Mouse (Mus musculus) CH12.LX (cell line): ENCODE results near the gene Dyrk3. TPM values are rescaled to one million over a fixed set of nuclear protein-coding genes. Genes with fewer than 3 reads are reported as not detected.

Experiments used
- DNase-seq: peaks from one replicate; pipeline ENCODE4 v3.0.0-alpha.2; 2013; ENCODE audit errors: extremely low read depth
- H3K27ac ChIP-seq: 2 replicates; pipeline ENCODE4 v1.5.1; 2012; ENCODE audit warnings: low read depth, mild to moderate bottlenecking, control low read depth, moderate library complexity; ENCODE audit not compliant: insufficient read depth
- H3K27me3 ChIP-seq: replicated peaks from 2 replicates; pipeline ENCODE3; 2012; ENCODE audit warnings: inconsistent platforms
- H3K36me3 ChIP-seq, 2 experiments: replicated peaks in 1 of 2; 2 replicates each; pipeline versions ENCODE3 to v1.6.1; 2012; ENCODE audit warnings: inconsistent platforms in 1 of 2, low read length in 1 of 2, mild to moderate bottlenecking in 1 of 2, mixed read lengths in 1 of 2, moderate library complexity in 1 of 2; ENCODE audit not compliant: control insufficient read depth in 1 of 2, insufficient read depth in 1 of 2
- H3K4me1 ChIP-seq, 2 experiments: 2 replicates each; pipeline ENCODE4 v1.6.1; 2012; ENCODE audit warnings: inconsistent platforms in 1 of 2, moderate library complexity in 1 of 2; ENCODE audit not compliant: insufficient read depth in 2 of 2, control insufficient read depth in 1 of 2
- H3K4me2 ChIP-seq: 2 replicates; pipeline ENCODE4 v1.6.1; 2012; ENCODE audit warnings: low read depth, mild to moderate bottlenecking, control low read depth; ENCODE audit not compliant: poor library complexity, insufficient read depth, severe bottlenecking
- H3K4me3 ChIP-seq, 3 experiments: fragments of 150-350 bp in 1 of 3; sonication (generic) in 1 of 3; replicated peaks in 1 of 3; 2 replicates each; pipeline versions ENCODE3 to v1.5.1; 2011 to 2012; ENCODE audit warnings: low read depth in 2 of 3, low read length in 2 of 3, mild to moderate bottlenecking in 2 of 3, moderate library complexity in 2 of 3, control low read depth in 1 of 3, improper control_type of control experiment in 1 of 3, inconsistent platforms in 1 of 3, mixed read lengths in 1 of 3; ENCODE audit not compliant: poor library complexity in 1 of 3
- H3K79me2 ChIP-seq: replicated peaks from 2 replicates; pipeline ENCODE4 v1.6.1; 2012; ENCODE audit warnings: mild to moderate bottlenecking, moderate library complexity; ENCODE audit not compliant: control insufficient read depth, poor library complexity, insufficient read depth, severe bottlenecking; ENCODE audit errors: extremely low read depth
- H3K9ac ChIP-seq: 2 replicates; pipeline ENCODE4 v1.6.1; 2012; ENCODE audit warnings: low read depth, mild to moderate bottlenecking, control low read depth, moderate library complexity; ENCODE audit not compliant: insufficient read depth
- H3K9me3 ChIP-seq: replicated peaks from 2 replicates; pipeline ENCODE3; 2012; ENCODE audit warnings: low read length, inconsistent platforms, mixed read lengths
- BHLHE40 ChIP-seq: IDR thresholded peaks from 2 replicates; pipeline ENCODE4 v1.6.1; 2011; ENCODE audit warnings: mild to moderate bottlenecking, low read depth, low read length, improper control_type of control experiment
- CHD2 ChIP-seq: IDR thresholded peaks from 2 replicates; pipeline ENCODE4 v1.6.1; 2011; ENCODE audit warnings: low read length, improper control_type of control experiment
- CTCF ChIP-seq, 2 experiments: IDR thresholded peaks in 1 of 2; conservative IDR thresholded peaks in 1 of 2; 2 replicates each; pipeline ENCODE4 v1.5.1; 2011 to 2012; ENCODE audit warnings: low read depth in 2 of 2, low read length in 2 of 2, improper control_type of control experiment in 1 of 2, inconsistent platforms in 1 of 2, mild to moderate bottlenecking in 1 of 2, moderate library complexity in 1 of 2
- E2F4 ChIP-seq: IDR thresholded peaks from 2 replicates; pipeline ENCODE4 v1.6.1; 2011; ENCODE audit warnings: low read depth, low read length, improper control_type of control experiment; ENCODE audit not compliant: insufficient replicate concordance
- EP300 ChIP-seq: IDR thresholded peaks from 2 replicates; pipeline ENCODE4 v1.6.1; 2011; ENCODE audit warnings: low read length, improper control_type of control experiment
- ETS1 ChIP-seq: conservative IDR thresholded peaks from 2 replicates; pipeline ENCODE4 v1.6.1; 2012; ENCODE audit warnings: low read depth, mild to moderate bottlenecking, inconsistent platforms, low read length, improper control_type of control experiment, moderate library complexity
- GABPA ChIP-seq: IDR thresholded peaks from 2 replicates; pipeline ENCODE4 v1.6.1; 2012; ENCODE audit warnings: low read depth, low read length, improper control_type of control experiment, inconsistent platforms; ENCODE audit not compliant: insufficient replicate concordance
- HCFC1 ChIP-seq: IDR thresholded peaks from 2 replicates; pipeline ENCODE4 v1.6.1; 2012; ENCODE audit warnings: low read depth, mild to moderate bottlenecking, inconsistent platforms, low read length, improper control_type of control experiment
- JUN ChIP-seq: IDR thresholded peaks from 2 replicates; pipeline ENCODE4 v1.6.1; 2011; ENCODE audit warnings: low read depth, mild to moderate bottlenecking, low read length, improper control_type of control experiment, moderate library complexity; ENCODE audit not compliant: insufficient read depth
- KAT2A ChIP-seq: IDR thresholded peaks from 2 replicates; pipeline ENCODE4 v1.6.1; 2012; ENCODE audit warnings: low read length, improper control_type of control experiment, inconsistent platforms; ENCODE audit not compliant: insufficient replicate concordance
- MAFK ChIP-seq: IDR thresholded peaks from 2 replicates; pipeline ENCODE4 v1.6.1; 2011; ENCODE audit warnings: low read length, improper control_type of control experiment; ENCODE audit not compliant: insufficient replicate concordance
- MAX ChIP-seq: IDR thresholded peaks from 2 replicates; pipeline ENCODE4 v1.6.1; 2011; ENCODE audit warnings: low read length, improper control_type of control experiment
- MAZ ChIP-seq: IDR thresholded peaks from 2 replicates; pipeline ENCODE4 v1.6.1; 2012; ENCODE audit warnings: low read depth, mild to moderate bottlenecking, inconsistent platforms, low read length, improper control_type of control experiment, moderate library complexity
- MEF2A ChIP-seq: IDR thresholded peaks from 2 replicates; pipeline ENCODE4 v1.6.1; 2014; ENCODE audit warnings: low read depth, mild to moderate bottlenecking, inconsistent platforms, low read length, improper control_type of control experiment, borderline replicate concordance
- MXI1 ChIP-seq: IDR thresholded peaks from 2 replicates; pipeline ENCODE4 v1.6.1; 2011; ENCODE audit warnings: mild to moderate bottlenecking, low read depth, low read length, improper control_type of control experiment
- MYC ChIP-seq: IDR thresholded peaks from 2 replicates; pipeline ENCODE4 v1.6.1; 2011; ENCODE audit warnings: low read depth, mild to moderate bottlenecking, improper control_type of control experiment, low read length
- NELFE ChIP-seq: IDR thresholded peaks from 2 replicates; pipeline ENCODE4 v1.6.1; 2011; ENCODE audit warnings: low read depth, low read length, improper control_type of control experiment
- NRF1 ChIP-seq: IDR thresholded peaks from 2 replicates; pipeline ENCODE4 v1.6.1; 2014; ENCODE audit warnings: low read depth, mild to moderate bottlenecking, inconsistent platforms, low read length, improper control_type of control experiment, moderate library complexity
- POLR2A ChIP-seq: IDR thresholded peaks from 2 replicates; pipeline ENCODE4 v1.6.1; 2011; ENCODE audit warnings: low read depth, mild to moderate bottlenecking, improper control_type of control experiment, low read length
- POLR2AphosphoS2 ChIP-seq: IDR thresholded peaks from 2 replicates; pipeline ENCODE4 v1.6.1; 2011; ENCODE audit warnings: low read depth, low read length, improper control_type of control experiment
- RAD21 ChIP-seq: IDR thresholded peaks from 2 replicates; pipeline ENCODE4 v1.6.1; 2011; ENCODE audit warnings: low read depth, mild to moderate bottlenecking, low read length, improper control_type of control experiment, moderate library complexity
- RCOR1 ChIP-seq: conservative IDR thresholded peaks from 2 replicates; pipeline ENCODE4 v1.6.1; 2012; ENCODE audit warnings: low read depth, mild to moderate bottlenecking, inconsistent platforms, low read length, improper control_type of control experiment
- SIN3A ChIP-seq: IDR thresholded peaks from 2 replicates; pipeline ENCODE4 v1.6.1; 2012; ENCODE audit warnings: low read length, improper control_type of control experiment, inconsistent platforms
- SMC3 ChIP-seq: IDR thresholded peaks from 2 replicates; pipeline ENCODE4 v1.6.1; 2011; ENCODE audit warnings: low read depth, low read length, improper control_type of control experiment
- TBP ChIP-seq: conservative IDR thresholded peaks from 2 replicates; pipeline ENCODE4 v1.6.1; 2011; ENCODE audit warnings: low read depth, low read length, improper control_type of control experiment
- TCF12 ChIP-seq: IDR thresholded peaks from 2 replicates; pipeline ENCODE4 v1.6.1; 2014; ENCODE audit warnings: low read depth, mild to moderate bottlenecking, inconsistent platforms, low read length, improper control_type of control experiment
- UBTF ChIP-seq: IDR thresholded peaks from 2 replicates; pipeline ENCODE4 v1.6.1; 2012; ENCODE audit warnings: low read depth, mild to moderate bottlenecking, inconsistent platforms, low read length, improper control_type of control experiment, moderate library complexity
- USF1 ChIP-seq: IDR thresholded peaks from 2 replicates; pipeline ENCODE4 v1.6.1; 2014; ENCODE audit warnings: low read depth, mild to moderate bottlenecking, inconsistent platforms, low read length, improper control_type of control experiment
- USF2 ChIP-seq: conservative IDR thresholded peaks from 2 replicates; pipeline ENCODE4 v1.6.1; 2011; ENCODE audit warnings: low read depth, low read length, improper control_type of control experiment
- ZKSCAN1 ChIP-seq: IDR thresholded peaks from 2 replicates; pipeline ENCODE4 v1.6.1; 2012; ENCODE audit warnings: low read depth, inconsistent platforms, low read length, improper control_type of control experiment, borderline replicate concordance
- ZNF384 ChIP-seq: IDR thresholded peaks from 2 replicates; pipeline ENCODE4 v1.6.1; 2012; ENCODE audit warnings: low read depth, low read length, improper control_type of control experiment, inconsistent platforms
- dilution Hi-C: fragments of 300-500 bp; cut with MboI; formaldehyde crosslinking; loops from 2 replicates; pipeline ENCODE4 v1.14.3; 2020; ENCODE audit warnings: low sequenced_read_pairs; ENCODE audit not compliant: extremely low pct_unique_long_range_greater_than_20kb, extremely low pct_ligation_motif_present
- in situ Hi-C: fragments of 300-500 bp; cut with MboI; formaldehyde crosslinking; loops from 3 replicates; pipeline ENCODE4 v1.14.3; 2019; ENCODE audit warnings: low sequenced_read_pairs, low pct_ligation_motif_present, low pct_unique_long_range_greater_than_20kb, mixed read lengths
- polyA plus RNA-seq: library from polyadenylated mRNA; unstranded; fragments of >175 nt; gene quantifications from 2 replicates; pipeline ENCODE4 v1.2.1, GENCODE M21; 2012; ENCODE audit warnings: low read depth; ENCODE audit not compliant: insufficient read length
- total RNA-seq, 2 experiments: library from RNA; depleted of rRNA; stranded (reverse); fragments of 300-350 nt in 1 of 2; fragments of >200 nt in 1 of 2; gene quantifications; 2 replicates each; pipeline ENCODE4 v1.2.3; 2012 to 2014

Gene Dyrk3
- total and polyA plus RNA-seq, 3 experiments, result 6.4 to 10.1 (median 8.2) TPM

GRCm38 (mm10) chr1:131112576-131112975, 25.6 kb downstream of the Dyrk3 start:
- H3K4me1 ChIP-seq, result peaks cover 22 to 44% of the 10 kb centered on the region in 2 experiments
- H3K27me3 ChIP-seq, result no peaks in the 10 kb centered on the region
- H3K79me2 ChIP-seq, result no peaks in the 10 kb centered on the region
- TF ChIP-seq CTCF (conservative IDR thresholded peaks at IDR 0.05 in 1 of 2, IDR thresholded peaks at IDR 0.05 in 1 of 2; ENCODE audit: low read depth in 2 of 2, low read length in 2 of 2) (peak in 1 of 2 experiments; percentile 35; a peak in 2 of 4 replicates), MAX (no peak)
- no peak overlapping the region for H3K4me2 ChIP-seq
- in situ Hi-C loops, result no loop called here
- no peaks in the 10 kb centered on the region for H3K9me3 ChIP-seq
- no peak overlapping the region for H3K27ac ChIP-seq
- dilution Hi-C loops, result no loop called here
- H3K4me3 ChIP-seq, result no peak overlapping the region
- no peaks in the 10 kb centered on the region for H3K36me3 ChIP-seq
- no peak overlapping the region for H3K9ac ChIP-seq
- no peak for DNase-seq

DNA sequence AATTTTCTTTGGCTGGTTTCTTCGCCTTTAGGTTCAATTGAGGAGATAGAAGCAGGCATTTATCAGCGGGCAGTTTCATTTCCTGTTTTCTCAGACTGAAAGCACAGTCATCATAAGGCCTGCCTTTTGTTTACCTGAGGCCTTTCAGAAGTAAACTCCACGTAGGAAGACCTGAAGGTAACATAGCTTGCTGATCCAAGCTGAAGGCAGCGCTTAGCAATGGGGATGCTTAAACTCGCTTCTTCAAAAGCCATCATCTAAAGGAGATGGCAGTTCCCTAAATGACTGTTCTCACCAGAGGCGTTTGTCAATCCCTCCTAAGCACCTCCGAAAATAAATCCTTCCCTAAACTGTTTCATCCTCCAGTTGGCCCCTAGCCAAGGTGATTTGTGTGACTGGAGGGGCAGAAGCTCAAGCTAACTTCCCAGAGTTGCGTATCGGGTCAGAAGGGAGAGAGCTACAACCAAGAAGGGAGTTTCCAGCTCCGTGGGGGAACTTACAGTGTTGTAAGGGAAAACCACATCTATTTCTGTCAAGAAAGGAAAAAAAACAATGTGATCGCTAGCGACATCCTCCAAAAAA, 27.5 kb downstream of the Dyrk3 start:
- Histone ChIP-seq H3K27ac (peak overlapping the region; percentile 24), H3K9ac (peak overlapping the region; percentile 5; the same call in 1 of the 2 replicates), H3K9me3 (peaks cover 4% of the 10 kb centered on the region), H3K4me3 (no peak overlapping the region), H3K36me3 (no peaks in the 10 kb centered on the region), H3K4me1 (peaks cover 22 to 44% of the 10 kb centered on the region in 2 experiments), H3K27me3 (no peaks in the 10 kb centered on the region), H3K79me2 (no peaks in the 10 kb centered on the region), H3K4me2 (peak overlapping the region; percentile 7)
- DNase-seq, result peak; percentile 69
- dilution Hi-C loops, result no loop called here
- in situ Hi-C loops, result no loop called here
- TF ChIP-seq POLR2A (no peak), POLR2AphosphoS2 (no peak), HCFC1 (peak; percentile 22; the same call in 1 of the 2 replicates), MAX (0 out of 2 replicates have a peak, but pooled peaks have one; percentile 27), MYC (peak; percentile 58; the same call in 1 of the 2 replicates), NELFE (no peak), JUN (peak; percentile 26; the same call in 1 of the 2 replicates), KAT2A (no peak), USF1 (no peak), RCOR1 (no peak), ETS1 (peak; percentile 65), BHLHE40 (peak; percentile 36), MAFK (peak; percentile 61; the same call in 1 of the 2 replicates), SIN3A (peak; percentile 57; the same call in 1 of the 2 replicates), MEF2A (peak; percentile 96), E2F4 (no peak), CTCF (conservative IDR thresholded peaks at IDR 0.05 in 1 of 2, IDR thresholded peaks at IDR 0.05 in 1 of 2; ENCODE audit: low read depth in 2 of 2, low read length in 2 of 2) (no peak), UBTF (no peak), ZNF384 (peak; percentile 76), TCF12 (no peak; the same call in 1 of the 2 replicates), TBP (peak; percentile 54; the same call in 1 of the 2 replicates), USF2 (no peak), GABPA (no peak), EP300 (peak; percentile 77), SMC3 (no peak), CHD2 (no peak; the same call in 1 of the 2 replicates), MXI1 (no peak), RAD21 (no peak), ZKSCAN1 (no peak), MAZ (0 out of 2 replicates have a peak, but pooled peaks have one; percentile 37), NRF1 (no peak)
